Mouse (Mus musculus) testis, adult 2 months (tissue): ENCODE measurements around the gene Mink1. TPM values are rescaled to one million over a fixed set of nuclear protein-coding genes. Genes with fewer than 3 reads are reported as not detected.

Source experiments
- H3K27ac ChIP-seq: fragments of 200-500 bp; 2 replicates; pipeline ENCODE4 v1.5.1; 2012; ENCODE audit warnings: low read depth, low read length; ENCODE audit not compliant: control insufficient read depth, insufficient read depth
- H3K27me3 ChIP-seq: fragments of 200-500 bp; 2 replicates; pipeline ENCODE4 v1.6.1; 2012; ENCODE audit warnings: mild to moderate bottlenecking, low read length, moderate library complexity; ENCODE audit not compliant: control insufficient read depth, insufficient read depth
- H3K36me3 ChIP-seq: fragments of 200-500 bp; 2 replicates; pipeline ENCODE4 v1.6.1; 2012; ENCODE audit warnings: mild to moderate bottlenecking, low read length; ENCODE audit not compliant: control insufficient read depth, insufficient read depth
- H3K4me1 ChIP-seq: fragments of 200-500 bp; 2 replicates; pipeline ENCODE4 v1.6.1; 2012; ENCODE audit warnings: low read length; ENCODE audit not compliant: control insufficient read depth, insufficient read depth
- H3K4me3 ChIP-seq: fragments of 200-500 bp; 2 replicates; pipeline ENCODE4 v1.5.1; 2012; ENCODE audit warnings: low read depth, mild to moderate bottlenecking, low read length, moderate library complexity, mixed read lengths; ENCODE audit not compliant: control insufficient read depth
- CTCF ChIP-seq: fragments of 200-500 bp; IDR thresholded peaks from 2 replicates; pipeline ENCODE4 v1.5.1; 2012; ENCODE audit warnings: low read depth, mild to moderate bottlenecking, inconsistent platforms, low read length, moderate library complexity; ENCODE audit not compliant: control insufficient read depth, insufficient read depth, insufficient replicate concordance
- POLR2A ChIP-seq: fragments of 200-500 bp; IDR thresholded peaks from 2 replicates; pipeline ENCODE4 v1.6.1; 2012; ENCODE audit warnings: low read depth, mild to moderate bottlenecking, inconsistent platforms, low read length, moderate library complexity; ENCODE audit not compliant: control insufficient read depth
- polyA plus RNA-seq: library from polyadenylated mRNA; depleted of rRNA; stranded (reverse); fragments of >200 nt; gene quantifications from 2 replicates; pipeline ENCODE4 v1.2.3, GENCODE M21; 2012

Gene Mink1
- polyA plus RNA-seq, 1 experiment: 18.4 TPM

DNA sequence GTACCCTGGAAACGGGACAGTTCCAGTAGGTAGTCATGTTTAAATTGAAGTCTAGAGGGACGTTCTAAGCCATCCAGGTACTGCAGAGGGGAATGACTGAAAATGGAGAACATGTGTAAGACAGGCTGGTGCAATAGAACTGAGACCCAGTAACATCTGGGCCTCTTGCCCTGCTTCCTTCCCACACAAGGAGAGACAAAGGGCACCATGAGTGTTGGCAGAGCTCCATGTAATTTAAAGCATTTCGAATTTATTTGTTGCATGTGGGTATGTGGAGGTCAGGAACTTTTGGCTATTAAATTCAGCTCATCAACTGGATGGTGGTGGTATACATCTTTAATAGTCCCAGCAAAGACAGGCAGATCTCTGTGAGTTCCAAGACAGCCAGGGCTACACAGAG, 19.5 kb downstream of the Mink1 start:
- TF ChIP-seq CTCF (no peak), POLR2A (no peak)
- H3K36me3 ChIP-seq: no peaks in the 10 kb centered on the region
- H3K27ac ChIP-seq: no peak overlapping the region
- no peak overlapping the region for H3K4me3 ChIP-seq
- 0 out of 2 replicates have a peak, but pooled peaks cover 2% of the 10 kb centered on the region for H3K4me1 ChIP-seq
- H3K27me3 ChIP-seq: no peaks in the 10 kb centered on the region

GRCm38 (mm10) chr11:70583022-70583714, 20.5 kb downstream of the Mink1 start:
- no peaks in the 10 kb centered on the region for H3K36me3 ChIP-seq
- H3K27me3 ChIP-seq: no peaks in the 10 kb centered on the region
- TF ChIP-seq POLR2A (no peak), CTCF (no peak)
- H3K4me3 ChIP-seq: no peak overlapping the region
- no peak overlapping the region for H3K27ac ChIP-seq
- H3K4me1 ChIP-seq: 0 out of 2 replicates have a peak, but pooled peaks cover 2% of the 10 kb centered on the region

- H3K27ac ChIP-seq: no peak overlapping the region
- H3K36me3 ChIP-seq: no peaks in the 10 kb centered on the region
- no peak overlapping the region for H3K4me3 ChIP-seq
- no peak for TF ChIP-seq POLR2A
- TF ChIP-seq CTCF: no peak
- 0 out of 2 replicates have a peak, but pooled peaks cover 2% of the 10 kb centered on the region for H3K4me1 ChIP-seq
- H3K27me3 ChIP-seq: no peaks in the 10 kb centered on the region
These were observed 21.1 kb downstream of the Mink1 start for GRCm38 (mm10) chr11:70583775-70584174.

- Histone ChIP-seq H3K4me1 (0 out of 2 replicates have a peak, but pooled peaks cover 2% of the 10 kb centered on the region), H3K4me3 (no peak overlapping the region), H3K36me3 (no peaks in the 10 kb centered on the region), H3K27ac (no peak overlapping the region), H3K27me3 (no peaks in the 10 kb centered on the region)
- TF ChIP-seq POLR2A (no peak), CTCF (no peak)
These were observed 22.8 kb downstream of the Mink1 start for GRCm38 (mm10) chr11:70585457-70585856.

DNA sequence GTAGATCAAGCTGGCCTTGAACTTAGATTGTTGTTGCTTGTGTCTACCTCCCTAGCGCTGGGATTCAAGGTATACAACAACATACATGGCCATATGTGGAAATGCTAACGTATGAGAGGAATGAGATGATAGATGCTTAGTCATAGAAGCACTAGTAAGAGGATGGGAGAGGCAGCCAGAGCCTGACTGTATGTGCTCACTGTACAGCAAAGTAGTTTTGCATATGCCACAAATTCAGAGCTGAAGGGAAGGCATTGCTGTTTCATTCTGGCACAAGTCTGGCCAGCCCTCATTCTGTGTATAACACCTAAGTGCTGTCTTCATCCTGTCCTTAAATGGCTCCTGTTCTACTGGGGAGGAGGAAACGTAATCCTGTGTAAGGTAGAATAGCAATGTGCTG, 23.6 kb downstream of the Mink1 start:
- Histone ChIP-seq H3K27me3 (no peaks in the 10 kb centered on the region), H3K4me3 (no peak overlapping the region), H3K4me1 (0 out of 2 replicates have a peak, but pooled peaks cover 2% of the 10 kb centered on the region), H3K36me3 (no peaks in the 10 kb centered on the region), H3K27ac (no peak overlapping the region)
- TF ChIP-seq POLR2A (no peak), CTCF (no peak)

GRCm38 (mm10) chr11:70586954-70587353, 24.3 kb downstream of the Mink1 start:
- TF ChIP-seq CTCF: no peak
- TF ChIP-seq POLR2A: no peak
- Histone ChIP-seq H3K36me3 (no peaks in the 10 kb centered on the region), H3K27me3 (no peaks in the 10 kb centered on the region), H3K27ac (no peak overlapping the region), H3K4me1 (0 out of 2 replicates have a peak, but pooled peaks cover 2% of the 10 kb centered on the region), H3K4me3 (no peak overlapping the region)

GRCm38 (mm10) chr11:70591733-70592132, 29.1 kb downstream of the Mink1 start:
- no peak for TF ChIP-seq CTCF
- no peak for TF ChIP-seq POLR2A
- no peaks in the 10 kb centered on the region for H3K36me3 ChIP-seq
- H3K4me3 ChIP-seq: no peak overlapping the region
- no peak overlapping the region for H3K27ac ChIP-seq
- H3K4me1 ChIP-seq: no peaks in the 10 kb centered on the region
- H3K27me3 ChIP-seq: no peaks in the 10 kb centered on the region
